Mouse (Mus musculus): ENCODE results near the gene Elmod1.
"Not testable (repeated sequence)": the region's sequence is repeated elsewhere in the genome, so short reads cannot be mapped to it uniquely, and the experiment has no call there.

Elmod1 gene

GRCm38 (mm10) chr9:53975122-53975518, at the start of gene Elmod1:
Gene Elmod1 (minus strand): TSS chr9:53975301.
- DNase-seq: peak; percentile 14 to 45

- DNase-seq: no peak
Observed at GRCm38 (mm10) chr9:54022795-54023194, 47.7 kb upstream of the Elmod1 start.

DNA sequence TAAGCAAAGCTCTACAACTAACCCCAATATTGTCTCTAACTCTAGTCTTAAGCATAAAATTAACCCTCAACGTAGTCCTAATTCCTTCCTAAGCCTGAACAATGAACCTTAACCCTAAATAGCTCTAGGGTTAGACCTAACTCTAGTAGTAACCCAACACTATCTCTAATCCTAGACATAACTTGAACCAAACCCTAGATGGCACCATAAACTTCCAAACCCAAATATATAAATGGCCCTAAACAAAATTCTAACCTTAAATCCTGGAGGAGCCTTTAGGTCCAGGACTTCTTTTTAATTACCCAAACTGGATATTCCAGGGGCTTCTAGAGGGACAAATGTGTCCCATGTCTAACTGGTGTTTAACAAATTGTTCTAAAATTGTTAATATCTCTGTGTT, 19.4 kb upstream of the Elmod1 start:
- DNase-seq: no peak

- DNase-seq: not testable (repeated sequence)
Observed at GRCm38 (mm10) chr9:53992567-53992966, 17.5 kb upstream of the Elmod1 start.

DNA sequence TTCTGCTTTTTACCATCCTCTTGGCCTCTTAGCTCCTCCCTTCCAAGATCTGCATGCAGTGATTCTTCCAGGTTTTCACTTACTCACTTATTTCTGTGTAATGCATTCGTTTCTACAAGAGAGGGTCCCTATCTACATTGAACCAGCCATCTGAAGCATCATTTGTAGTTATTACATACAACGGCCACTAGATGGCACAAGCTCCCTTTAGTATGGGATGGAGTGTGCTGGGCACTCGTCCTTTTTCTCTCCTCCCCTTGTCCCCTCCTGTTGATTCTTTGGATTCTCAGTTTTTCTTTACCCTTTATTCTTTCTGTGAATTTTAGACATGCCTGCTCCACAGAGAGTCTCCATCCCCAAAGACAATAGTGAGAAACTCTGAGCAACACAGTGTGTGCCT, 15.8 kb upstream of the Elmod1 start:
- DNase-seq: peak in 1 of 2 experiments; percentile 26

DNA sequence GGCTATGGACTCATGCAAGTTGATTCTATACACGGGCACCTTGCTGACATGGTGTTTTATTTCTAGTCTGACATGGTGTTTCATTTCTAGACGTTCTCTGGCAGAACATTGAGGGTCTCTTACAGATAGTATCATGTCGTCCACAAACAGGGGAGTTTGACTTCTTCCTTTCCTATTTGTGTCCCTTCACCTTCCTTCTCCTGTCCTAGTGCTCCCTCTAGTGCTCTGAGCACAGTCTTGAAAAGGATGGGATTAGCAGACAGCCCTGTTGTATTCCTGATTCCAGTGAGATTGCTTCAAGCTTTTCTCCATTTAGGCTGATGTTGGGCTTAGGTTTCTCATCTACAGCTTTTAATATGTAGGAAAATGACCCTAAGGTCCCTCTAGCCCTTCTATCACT, 11.9 kb upstream of the Elmod1 start:
- DNase-seq: no peak

GRCm38 (mm10) chr9:53984868-53985267, 9.8 kb upstream of the Elmod1 start:
- peak in 1 of 2 experiments; percentile 23 for DNase-seq

DNA sequence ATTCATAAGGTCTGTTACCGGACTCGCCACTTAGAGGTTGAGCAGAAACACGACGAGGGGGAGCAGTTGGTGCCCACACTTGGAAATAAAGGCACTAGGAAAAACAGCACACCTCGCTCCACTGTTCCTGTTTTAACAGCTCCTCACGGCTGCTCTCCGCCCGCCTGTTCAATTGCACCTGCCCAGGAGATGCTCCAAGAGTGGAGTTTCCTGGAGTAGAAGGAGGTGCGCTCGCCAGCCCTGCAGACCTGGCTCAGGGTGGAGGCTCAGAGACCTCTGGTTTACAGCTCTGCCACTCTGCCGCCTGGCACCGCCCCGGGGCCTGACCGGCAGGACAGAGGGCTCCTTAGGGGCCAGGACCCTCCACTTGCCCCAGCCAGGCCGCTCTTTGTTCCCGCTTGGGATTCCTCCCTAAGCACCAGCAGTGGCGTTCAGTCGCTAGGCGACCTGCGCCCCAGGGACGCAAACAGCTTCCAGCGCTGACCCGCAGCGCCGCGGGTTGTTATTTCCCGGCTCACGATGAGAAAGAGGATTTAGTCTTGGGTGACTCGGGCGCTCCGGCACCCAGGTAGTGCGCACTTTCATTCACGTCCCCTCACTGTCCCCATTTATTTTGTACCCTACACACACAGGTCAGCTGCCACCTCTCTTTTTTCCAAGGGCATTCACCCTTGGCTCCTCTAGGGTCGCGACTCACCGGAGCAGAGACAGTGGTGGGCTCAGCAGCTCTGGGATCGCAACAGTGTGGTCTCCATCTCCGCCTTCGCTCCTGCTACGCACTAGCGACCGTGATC, 576 bp downstream of the Elmod1 start:
- DNase-seq: no peak

DNA sequence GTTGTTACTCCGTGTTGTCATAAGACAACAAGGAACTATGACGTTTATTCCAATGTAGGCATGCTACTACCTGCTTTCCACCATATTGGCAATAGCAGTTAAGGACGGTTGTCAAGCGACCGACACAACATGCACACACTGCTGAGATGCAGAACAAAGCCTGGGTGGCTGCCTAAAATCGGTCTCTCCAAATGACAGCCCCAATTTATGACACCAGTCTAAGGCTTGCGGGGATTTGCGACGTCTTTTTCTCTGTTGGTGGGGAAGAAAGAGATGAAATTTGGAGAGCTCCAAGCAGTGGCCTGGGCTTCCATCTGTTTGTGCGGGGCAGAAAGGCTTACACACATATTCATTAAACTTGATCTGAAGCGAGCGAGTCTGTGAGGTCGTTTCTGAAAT, 1.2 kb downstream of the Elmod1 start:
- no peak for DNase-seq

GRCm38 (mm10) chr9:53973241-53973640, 1.9 kb downstream of the Elmod1 start:
- no peak for DNase-seq

DNA sequence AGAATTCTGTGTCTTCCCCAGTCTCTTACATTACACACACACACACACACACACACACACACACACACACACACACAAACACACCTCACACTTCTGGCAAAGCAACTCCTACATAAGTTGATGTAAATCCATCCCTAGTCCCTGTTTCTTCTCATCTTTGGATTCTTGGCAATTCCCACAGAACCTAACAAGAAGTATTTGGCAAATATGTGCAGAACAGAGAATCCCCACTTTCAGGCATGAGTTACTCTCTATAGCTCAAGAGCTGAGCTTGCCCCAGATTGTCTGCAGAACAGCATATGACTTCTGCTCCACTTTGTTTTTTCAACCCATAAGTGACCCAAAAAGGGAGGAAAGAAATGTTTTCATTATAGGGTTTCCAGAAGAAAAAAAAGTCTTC, 2.7 kb downstream of the Elmod1 start:
- no peak for DNase-seq

- no peak for DNase-seq
Observed at GRCm38 (mm10) chr9:53967610-53968368, 7.3 kb downstream of the Elmod1 start.

- no peak for DNase-seq
Observed at GRCm38 (mm10) chr9:53957021-53957420, 18.1 kb downstream of the Elmod1 start.

DNA sequence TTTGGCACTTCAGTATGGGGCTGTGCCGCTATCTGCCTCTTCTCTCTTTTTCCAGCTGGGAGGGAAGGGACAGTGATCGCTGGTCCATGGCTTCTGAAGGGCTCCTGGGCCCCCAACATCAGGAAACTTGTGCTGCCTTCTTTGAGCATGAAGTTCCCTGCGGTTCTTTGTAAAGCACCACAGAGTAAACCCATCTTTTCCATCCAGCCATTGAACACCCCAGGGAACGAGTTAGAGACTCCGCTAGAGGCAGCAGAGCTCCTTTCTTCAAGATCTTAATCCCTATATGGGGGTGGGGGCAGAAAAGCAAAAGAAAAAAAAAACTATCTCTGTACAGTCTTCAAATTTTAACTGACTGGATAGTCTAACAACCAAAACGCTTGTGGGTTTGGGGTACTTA, 20.2 kb downstream of the Elmod1 start:
- no peak for DNase-seq

DNA sequence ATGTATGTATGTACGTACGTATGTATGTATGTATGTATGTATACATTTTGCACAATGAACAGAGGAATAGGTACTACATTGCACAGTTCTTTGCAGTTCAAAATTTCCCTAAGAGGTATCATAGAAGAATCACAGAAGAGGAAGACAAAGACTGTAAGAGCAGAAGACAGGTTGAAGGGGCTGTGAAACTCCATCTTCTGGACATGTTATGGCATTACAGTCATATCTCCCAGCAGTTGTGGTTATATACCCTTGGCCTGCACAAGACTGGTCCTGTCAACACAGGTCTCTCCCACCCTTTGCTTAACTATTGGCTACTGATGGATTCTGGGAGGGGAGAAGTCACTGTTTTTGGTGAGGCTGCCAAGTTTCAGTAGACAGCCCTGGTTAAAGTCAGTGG, 27.6 kb downstream of the Elmod1 start:
- DNase-seq: no peak

GRCm38 (mm10) chr9:53938555-53938954, 36.5 kb downstream of the Elmod1 start:
- DNase-seq: no peak

GRCm38 (mm10) chr9:53934179-53934578, 40.9 kb downstream of the Elmod1 start:
- peak; percentile 9 to 23 for DNase-seq

DNA sequence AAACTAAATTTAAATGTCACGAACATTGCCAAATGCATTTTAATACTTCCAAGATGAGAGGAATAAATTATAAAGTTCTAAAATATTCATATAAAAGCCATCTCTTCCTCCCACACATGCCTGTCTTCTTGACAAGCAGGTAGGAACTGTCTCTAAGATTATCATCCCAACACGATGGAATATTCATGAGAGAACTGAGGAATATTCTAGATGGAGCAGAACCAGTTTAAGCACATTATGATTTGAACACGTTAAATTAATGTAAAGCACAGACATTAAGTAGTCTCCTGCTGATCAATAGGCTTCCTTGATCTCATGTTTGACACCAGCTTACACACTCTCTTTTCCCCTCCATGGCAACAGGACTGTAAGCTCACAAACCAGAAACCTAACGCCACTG, 41.7 kb downstream of the Elmod1 start:
- DNase-seq: no peak

- DNase-seq: no peak
Observed at GRCm38 (mm10) chr9:53930906-53931305, 44.2 kb downstream of the Elmod1 start.

- DNase-seq: no peak
Observed at GRCm38 (mm10) chr9:53921061-53921460, 54.0 kb downstream of the Elmod1 start.

GRCm38 (mm10) chr9:53915929-53916721, 59.0 kb downstream of the Elmod1 start:
- DNase-seq: no peak

GRCm38 (mm10) chr9:53910823-53911222, 64.3 kb downstream of the Elmod1 start:
- DNase-seq: no peak

DNA sequence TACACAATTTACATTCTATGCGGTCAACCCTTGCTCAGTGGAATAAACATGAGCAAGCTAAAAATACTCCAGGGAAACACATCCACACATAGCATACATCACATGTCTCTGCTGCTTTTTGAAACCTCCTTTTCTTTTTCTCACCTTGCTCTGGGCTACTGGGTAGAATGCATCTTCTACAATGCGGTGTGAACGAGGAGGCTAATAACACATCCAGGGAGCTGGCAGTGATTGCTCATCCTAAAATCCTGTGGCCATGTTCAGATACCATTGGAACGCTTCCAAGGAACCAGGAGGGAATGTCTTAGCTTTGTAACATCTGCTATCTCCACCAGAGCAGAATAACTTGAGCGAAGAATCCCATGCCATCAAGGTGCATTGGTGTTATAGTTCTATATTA, 64.8 kb downstream of the Elmod1 start:
- DNase-seq: no peak
